ENCODE assay signal across 9 mouse cellular contexts in the genomic region with DNA sequence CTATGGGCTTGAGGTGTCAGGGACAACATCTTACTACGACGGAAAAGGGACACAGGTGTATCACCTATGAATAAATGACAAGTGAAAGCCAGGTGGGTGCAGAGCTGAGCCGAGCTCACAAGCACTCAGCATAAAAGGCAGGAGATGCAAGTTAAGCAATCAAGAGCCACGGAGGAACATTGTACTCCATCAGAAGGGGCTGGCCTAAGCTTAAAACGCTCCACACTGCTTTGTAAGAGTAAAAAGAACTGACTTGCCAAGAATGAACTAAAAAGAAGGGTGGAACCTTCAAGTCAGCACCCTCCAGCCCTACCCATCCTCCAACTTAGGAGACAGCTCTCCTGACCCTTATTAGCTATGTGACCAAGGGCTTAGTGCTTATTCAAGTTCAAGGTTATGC. TPM values are rescaled to one million over a fixed set of nuclear protein-coding genes. Genes with fewer than 3 reads are reported as not detected.
DNase-seq lines count a peak whose midpoint lies in the region; ATAC-seq lines count a peak whose summit lies in the region.
"Had no signal": no experiment of that assay in that cellular context is flagged by ENCODE, and none has a peak within 500 bp of the region (broad histone marks: within the 10 kb centered on the region; RNA-seq: fewer than 3 reads in every experiment).

No protein-coding gene starts in this region.

- no peaks in the 10 kb centered on the region for H3K9me3 ChIP-seq in heart, embryonic 12.5 days (replicated peaks)
- H3K9me3 ChIP-seq in hindbrain, embryonic 14.5 days (ENCODE audit: control insufficient read depth, low read length) = no peaks in the 10 kb centered on the region
- no peaks in the 10 kb centered on the region for H3K9me3 ChIP-seq in midbrain, embryonic 13.5 days

- peak overlapping the region; percentile 57 for H3K9ac ChIP-seq in heart, embryonic 12.5 days
- H3K9ac ChIP-seq in hindbrain, embryonic 14.5 days = no peak overlapping the region
- H3K9ac ChIP-seq in midbrain, embryonic 13.5 days (replicated peaks) = no peak overlapping the region

- H3K27me3 ChIP-seq in heart, embryonic 12.5 days (replicated peaks) = no peaks in the 10 kb centered on the region
- no peaks in the 10 kb centered on the region for H3K27me3 ChIP-seq in hindbrain, embryonic 14.5 days (ENCODE audit: control insufficient read depth, insufficient read depth, low read length)
- no peaks in the 10 kb centered on the region for H3K27me3 ChIP-seq in midbrain, embryonic 13.5 days

- no peak for DNase-seq in heart, postnatal 10 days
- no peak for DNase-seq in hindbrain, embryonic 14.5 days (ENCODE audit: low spot score)
- no peak for DNase-seq in layer of hippocampus, postnatal 36 days
- no peak for DNase-seq in cerebellum, postnatal 10 days
- DNase-seq: cerebellum, adult 9-10 months had no signal

- H3K4me2 ChIP-seq in heart, embryonic 12.5 days = peak overlapping the region; percentile 54
- H3K4me2 ChIP-seq in hindbrain, embryonic 14.5 days (replicated peaks) = peak overlapping the region; percentile 3; the same call in 1 of the 2 replicates
- 0 out of 2 replicates have a peak overlapping the region, but pooled peaks have one; percentile 2 for H3K4me2 ChIP-seq in midbrain, embryonic 13.5 days (replicated peaks)

- peaks cover 53% of the 10 kb centered on the region for H3K36me3 ChIP-seq in heart, embryonic 12.5 days
- H3K36me3 ChIP-seq in hindbrain, embryonic 14.5 days (replicated peaks; ENCODE audit: control insufficient read depth, insufficient read depth) = no peaks in the 10 kb centered on the region
- H3K36me3 ChIP-seq in midbrain, embryonic 13.5 days = no peaks in the 10 kb centered on the region

- 48% methylated on average over 5 of the region's 5 CpGs for WGBS in heart, embryonic 12.5 days
- WGBS in hindbrain, embryonic 14.5 days = 66% methylated on average over 5 of the region's 5 CpGs
- WGBS in midbrain, embryonic 13.5 days = 63% methylated on average over 5 of the region's 5 CpGs

- H3K27ac ChIP-seq in heart, embryonic 12.5 days (ENCODE audit: poor library complexity, severe bottlenecking) = peak overlapping the region; percentile 99
- H3K27ac ChIP-seq in hindbrain, embryonic 14.5 days = peak overlapping the region; percentile 90
- H3K27ac ChIP-seq in midbrain, embryonic 13.5 days = peak overlapping the region; percentile 83

- peaks cover 99% of the 10 kb centered on the region for H3K4me1 ChIP-seq in heart, embryonic 12.5 days (replicated peaks)
- peaks cover 46% of the 10 kb centered on the region for H3K4me1 ChIP-seq in hindbrain, embryonic 14.5 days (replicated peaks; ENCODE audit: control insufficient read depth, insufficient read depth, low read length)
- peaks cover 31% of the 10 kb centered on the region for H3K4me1 ChIP-seq in midbrain, embryonic 13.5 days (replicated peaks)

- 0 out of 2 replicates have a peak overlapping the region, but pooled peaks have one; percentile 6 for H3K4me3 ChIP-seq in heart, embryonic 12.5 days
- H3K4me3 ChIP-seq in hindbrain, embryonic 14.5 days (replicated peaks; ENCODE audit: low read length) = no peak overlapping the region
- H3K4me3 ChIP-seq in midbrain, embryonic 13.5 days (replicated peaks) = no peak overlapping the region

- ATAC-seq in heart, embryonic 12.5 days (ENCODE audit: insufficient number of reproducible peaks, low FRiP score) = no peak
- ATAC-seq in common myeloid progenitor, adult 5-6 weeks (replicated peaks; ENCODE audit: low read depth, poor library complexity, severe bottlenecking) = peak; percentile 1; the same call in 1 of the 2 replicates
- 0 out of 2 replicates have a peak, but pooled peaks have one; percentile 12 for ATAC-seq in hindbrain, embryonic 14.5 days (ENCODE audit: low FRiP score)
- no peak for ATAC-seq in midbrain, embryonic 13.5 days
- ATAC-seq in activated CD4-positive, CD25-positive, alpha-beta regulatory T cell, adult 4 months = no peak

- intact Hi-C loops in heart, postnatal 10 days (cut with DNase I) = loop anchor here (2.0 kb wide), 1 partner anchor 16 kb away; no protein-coding TSS in a partner anchor

RNA-seq across cellular contexts. Expression of gene Anxa6, which starts 10.7 kb away (rescaled TPM):
- 335 and 339 TPM in 2 replicates for polyA plus RNA-seq in heart, embryonic 12.5 days (2016; fragmentation: Nextera tagmentation; extraction: Ambion mirVana)
- total RNA-seq in heart, postnatal 10 days (2021) = 100 to 1,000 TPM; 319 to 333 TPM
- total RNA-seq in common myeloid progenitor, adult 5-6 weeks (2017) = 46.0 and 55.3 TPM in 2 replicates
- polyA plus RNA-seq in hindbrain, embryonic 14.5 days (2014; fragmentation: Nextera tagmentation; extraction: Ambion mirVana) = 68.9 and 71.4 TPM in 2 replicates
- 30.7 and 36.5 TPM in 2 replicates for polyA plus RNA-seq in midbrain, embryonic 13.5 days (2015; fragmentation: Nextera tagmentation; extraction: Ambion mirVana)
- total RNA-seq in layer of hippocampus, postnatal 36 days (2021) = 10 to 100 TPM; 95.8 to 96.4 TPM
- polyA plus RNA-seq in activated CD4-positive, CD25-positive, alpha-beta regulatory T cell, adult 4 months (2017; shearing (Covaris generic)) = 100 to 1,000 TPM; 447 to 527 TPM

RNA-seq across cellular contexts. Expression of gene Ccdc69, which starts 55.4 kb away (rescaled TPM):
- 17.5 and 19.0 TPM in 2 replicates for polyA plus RNA-seq in heart, embryonic 12.5 days (2016; fragmentation: Nextera tagmentation; extraction: Ambion mirVana)
- total RNA-seq in heart, postnatal 10 days (2021) = 10 to 100 TPM in 1 of 2 experiments, 1 to 10 TPM in 1; 9.2 to 11.5 TPM
- total RNA-seq in common myeloid progenitor, adult 5-6 weeks (2017) = 24.3 and 26.6 TPM in 2 replicates
- 0.20 and 0.36 TPM in 2 replicates for polyA plus RNA-seq in hindbrain, embryonic 14.5 days (2014; fragmentation: Nextera tagmentation; extraction: Ambion mirVana)
- polyA plus RNA-seq in midbrain, embryonic 13.5 days (2015; fragmentation: Nextera tagmentation; extraction: Ambion mirVana) = 0.19 TPM in 1 of 2 replicates, not detected in the other
- under 1 TPM in 1 of 2 experiments, not detected in 1; 0.35 TPM for total RNA-seq in layer of hippocampus, postnatal 36 days (2021)
- polyA plus RNA-seq in activated CD4-positive, CD25-positive, alpha-beta regulatory T cell, adult 4 months (2017; shearing (Covaris generic)) = 10 to 100 TPM; 78.6 to 85.9 TPM

RNA-seq across cellular contexts. Expression of gene Tnip1, which starts 59.8 kb away (rescaled TPM):
- polyA plus RNA-seq in heart, embryonic 12.5 days (2016; fragmentation: Nextera tagmentation; extraction: Ambion mirVana) = 23.1 and 23.6 TPM in 2 replicates
- 10 to 100 TPM; 33.4 to 37.1 TPM for total RNA-seq in heart, postnatal 10 days (2021)
- total RNA-seq in common myeloid progenitor, adult 5-6 weeks (2017) = 14.9 and 20.2 TPM in 2 replicates
- polyA plus RNA-seq in hindbrain, embryonic 14.5 days (2014; fragmentation: Nextera tagmentation; extraction: Ambion mirVana) = 15.8 and 17.0 TPM in 2 replicates
- 13.4 and 14.4 TPM in 2 replicates for polyA plus RNA-seq in midbrain, embryonic 13.5 days (2015; fragmentation: Nextera tagmentation; extraction: Ambion mirVana)
- total RNA-seq in layer of hippocampus, postnatal 36 days (2021) = 10 to 100 TPM; 34.2 to 36.6 TPM
- 10 to 100 TPM; 81.5 to 98.2 TPM for polyA plus RNA-seq in activated CD4-positive, CD25-positive, alpha-beta regulatory T cell, adult 4 months (2017; shearing (Covaris generic))

Comparison
In these comparisons a context has a peak if more than half of its experiments do, and no peak if none do; other contexts are left out.
1. ATAC-seq: peak in common myeloid progenitor, adult 5-6 weeks (single experiment) and hindbrain, embryonic 14.5 days (single experiment); none in heart, embryonic 12.5 days (single experiment), midbrain, embryonic 13.5 days (single experiment) and activated CD4-positive, CD25-positive, alpha-beta regulatory T cell, adult 4 months (single experiment).
2. H3K4me2 ChIP-seq: peak in every context shown above with its lines; median percentile 54 in heart, embryonic 12.5 days; 3 in hindbrain, embryonic 14.5 days; 2 in midbrain, embryonic 13.5 days.
3. RNA of gene Ccdc69, which starts 55.4 kb away (polyA plus RNA-seq): 78.6 to 85.9 TPM in activated CD4-positive, CD25-positive, alpha-beta regulatory T cell, adult 4 months and 17.5 to 19.0 TPM in heart, embryonic 12.5 days; 0.20 to 0.36 TPM in hindbrain, embryonic 14.5 days and 0.19 TPM in midbrain, embryonic 13.5 days; every median in the first group is over 10 times any median in the second.
4. Peak in every context shown above with its lines, with median percentiles within 50 percentile points of each other: H3K27ac ChIP-seq.